Mouse (Mus musculus) lung, postnatal 36 days (tissue): ENCODE data around the gene B4galt1.

Experiments used
- DNase-seq: peaks from one replicate; pipeline ENCODE4 v3.0.0; 2022; ENCODE audit warnings: mixed read lengths

B4galt1 gene

DNA sequence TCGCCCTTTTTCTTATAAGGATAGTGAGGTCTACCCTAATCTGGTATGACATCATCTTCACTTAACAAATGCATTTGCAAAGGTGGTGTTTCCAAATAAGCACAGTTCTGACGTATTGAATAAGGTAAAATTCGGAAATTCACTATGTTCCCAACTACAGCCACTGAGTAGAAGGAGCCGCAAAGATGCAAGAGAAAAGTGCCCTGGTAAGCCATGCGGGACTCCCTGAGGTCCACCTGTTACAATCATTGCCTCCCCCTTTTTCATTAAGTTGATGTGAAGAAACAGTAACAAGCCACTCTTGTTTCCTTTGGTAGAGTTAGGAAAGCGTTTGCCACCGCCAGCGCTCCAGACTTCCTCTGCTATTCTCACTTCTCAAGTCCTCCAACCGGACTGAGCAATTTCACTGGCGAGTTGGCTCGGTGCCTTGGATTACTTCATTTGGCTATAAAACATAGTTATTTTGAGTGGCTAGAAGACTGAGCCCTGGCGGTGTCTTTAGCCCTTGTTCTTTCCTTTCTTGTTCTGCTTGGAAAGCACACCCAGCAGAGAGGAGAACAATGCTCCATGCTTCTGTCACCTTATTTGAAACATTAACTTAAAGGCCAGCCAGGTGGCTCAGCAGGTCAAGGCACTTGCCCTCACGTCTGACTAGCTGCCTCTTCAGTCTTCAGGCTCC lies 14.9 kb upstream of the B4galt1 start:
- DNase-seq: peak; percentile 94

DNA sequence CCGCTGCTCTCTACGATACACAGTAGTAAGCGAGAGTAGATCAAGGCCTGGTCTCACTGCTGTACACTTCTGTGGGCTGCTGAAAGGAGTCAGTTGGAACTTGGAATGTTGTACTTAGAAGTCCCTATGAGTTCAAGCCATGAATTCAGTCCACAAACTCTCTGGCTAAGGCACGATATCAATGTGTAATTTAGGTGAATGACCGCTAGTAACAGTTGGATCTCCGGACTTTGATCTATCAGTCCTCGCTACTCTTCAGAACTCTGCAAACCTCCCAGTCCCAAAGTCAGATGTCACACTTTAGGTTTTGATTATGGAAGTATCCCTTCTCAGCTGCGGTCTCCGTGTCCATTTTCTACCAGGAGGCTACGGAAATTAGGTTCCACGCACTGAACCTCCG lies 10.6 kb upstream of the B4galt1 start:
- DNase-seq: no peak

DNA sequence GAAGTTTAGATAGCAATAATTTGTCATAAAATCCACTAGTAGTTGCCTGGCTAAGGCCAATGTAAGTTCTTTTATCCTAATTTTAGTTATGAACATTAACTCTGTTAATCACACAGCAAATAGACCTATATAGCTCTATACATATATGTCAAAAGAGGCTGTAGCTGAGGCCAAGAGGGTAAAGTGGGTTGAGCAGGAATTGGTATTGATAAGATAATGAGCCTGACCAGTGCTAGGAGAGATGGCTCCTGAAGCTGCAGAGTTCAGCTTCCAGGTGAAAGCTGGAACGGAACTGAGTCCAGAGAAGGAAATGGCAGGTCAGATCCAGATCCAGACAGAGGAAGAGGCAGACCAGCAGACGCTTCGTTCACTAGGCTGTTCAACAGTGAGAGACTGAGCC lies 9.5 kb upstream of the B4galt1 start:
- no peak for DNase-seq

DNA sequence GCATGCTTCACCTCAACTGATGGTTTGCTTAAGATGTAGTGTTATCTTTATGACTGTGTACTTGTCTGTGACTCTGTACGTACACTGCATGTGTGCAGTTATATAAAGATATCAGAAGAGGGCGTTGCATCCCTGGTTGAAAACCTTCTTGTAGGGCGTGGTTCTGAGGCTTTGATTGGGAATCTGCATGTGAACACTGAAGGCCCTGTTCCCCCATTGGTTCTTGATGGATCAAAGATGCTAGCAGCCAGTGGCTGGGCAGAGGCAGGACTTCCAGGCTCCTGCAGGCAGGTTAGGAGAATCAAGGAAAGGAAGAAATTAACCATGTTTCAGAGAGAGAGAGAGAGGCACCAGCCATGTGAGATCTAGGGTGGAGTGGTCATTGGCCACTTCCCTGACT lies 7.3 kb upstream of the B4galt1 start:
- DNase-seq: no peak

- no peak for DNase-seq
Observed at GRCm38 (mm10) chr4:40857824-40858346, 4.1 kb upstream of the B4galt1 start.

DNA sequence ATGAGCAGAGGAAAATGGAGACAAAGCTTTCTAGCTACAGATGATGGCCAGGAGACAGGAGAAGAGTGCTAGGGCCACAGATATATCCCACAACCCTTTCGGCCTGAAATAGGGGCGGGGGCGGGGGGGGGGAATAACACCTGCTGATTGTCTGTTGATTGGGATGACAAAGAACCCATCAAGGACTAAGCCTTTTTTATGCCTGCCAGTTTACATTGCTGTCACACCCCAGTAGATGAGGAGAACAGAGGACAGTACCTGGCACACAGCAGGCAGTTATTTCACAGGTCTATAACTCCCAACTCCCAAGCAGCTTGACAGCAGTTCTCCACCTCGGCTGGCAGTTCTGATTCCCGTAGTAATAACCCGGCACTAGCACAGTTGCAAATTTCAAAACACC lies 2.8 kb upstream of the B4galt1 start:
- no peak for DNase-seq

GRCm38 (mm10) chr4:40854387-40854933 lies 655 bp upstream of the B4galt1 start:
- peak; percentile 61 for DNase-seq

DNA sequence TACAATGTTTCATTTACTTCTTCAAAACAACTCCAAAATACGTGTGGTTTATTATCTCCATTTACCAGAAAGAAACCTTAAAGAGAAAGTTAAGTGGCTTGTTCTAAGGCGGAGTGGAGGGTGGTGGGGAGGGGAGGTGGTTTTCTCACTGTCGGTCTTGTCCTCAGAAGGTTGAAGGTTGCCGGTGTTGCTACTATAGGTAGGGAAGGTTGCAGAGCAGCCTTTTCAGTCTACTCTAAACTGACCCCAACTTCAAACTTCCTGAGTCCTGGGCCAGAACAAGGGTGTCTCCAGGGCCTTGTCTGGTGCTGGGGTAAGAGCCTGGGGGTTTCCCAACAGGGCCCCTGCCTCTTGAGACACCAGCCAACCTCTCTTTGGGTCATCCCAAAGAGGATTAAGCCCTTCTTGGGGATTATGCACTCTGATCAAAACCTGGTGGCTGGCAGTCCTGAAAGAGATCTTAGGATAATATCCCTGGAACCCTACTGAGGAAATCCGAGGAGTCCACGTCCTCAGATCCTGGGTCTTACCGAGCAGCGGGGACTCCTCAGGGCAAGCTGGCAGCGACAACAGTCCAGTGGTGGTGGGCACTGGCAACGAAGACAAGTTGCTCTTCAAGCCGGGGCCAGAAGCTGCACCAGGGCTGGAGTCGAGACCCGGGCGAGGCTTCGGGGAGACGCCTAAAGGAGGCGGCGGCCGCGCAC lies 792 bp downstream of the B4galt1 start:
- DNase-seq: no peak

GRCm38 (mm10) chr4:40852249-40852781 lies 1.5 kb downstream of the B4galt1 start:
- no peak for DNase-seq

DNA sequence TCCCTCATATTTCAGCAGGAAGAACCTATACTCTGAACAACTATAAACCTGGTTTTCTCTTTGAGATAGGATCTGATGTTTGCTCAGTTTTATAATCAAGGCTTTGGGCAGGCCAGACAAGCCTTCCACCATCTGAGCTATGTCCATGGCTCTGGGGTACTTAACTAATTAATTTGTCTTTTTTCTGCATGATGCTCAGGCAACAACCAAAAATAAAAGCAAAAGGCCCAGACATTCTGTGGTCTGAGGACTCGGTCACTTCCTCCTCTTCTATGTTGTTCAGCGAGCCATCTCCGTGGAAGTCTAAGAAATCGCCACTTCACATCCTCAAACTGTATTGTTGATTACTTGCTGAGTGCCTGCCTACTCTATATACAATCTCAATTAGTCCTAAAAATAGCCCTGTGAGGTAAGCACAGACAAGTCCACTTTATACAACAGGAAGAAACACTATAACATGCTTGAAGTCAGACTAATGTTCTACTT lies 2.0 kb downstream of the B4galt1 start:
- peak; percentile 60 for DNase-seq

DNA sequence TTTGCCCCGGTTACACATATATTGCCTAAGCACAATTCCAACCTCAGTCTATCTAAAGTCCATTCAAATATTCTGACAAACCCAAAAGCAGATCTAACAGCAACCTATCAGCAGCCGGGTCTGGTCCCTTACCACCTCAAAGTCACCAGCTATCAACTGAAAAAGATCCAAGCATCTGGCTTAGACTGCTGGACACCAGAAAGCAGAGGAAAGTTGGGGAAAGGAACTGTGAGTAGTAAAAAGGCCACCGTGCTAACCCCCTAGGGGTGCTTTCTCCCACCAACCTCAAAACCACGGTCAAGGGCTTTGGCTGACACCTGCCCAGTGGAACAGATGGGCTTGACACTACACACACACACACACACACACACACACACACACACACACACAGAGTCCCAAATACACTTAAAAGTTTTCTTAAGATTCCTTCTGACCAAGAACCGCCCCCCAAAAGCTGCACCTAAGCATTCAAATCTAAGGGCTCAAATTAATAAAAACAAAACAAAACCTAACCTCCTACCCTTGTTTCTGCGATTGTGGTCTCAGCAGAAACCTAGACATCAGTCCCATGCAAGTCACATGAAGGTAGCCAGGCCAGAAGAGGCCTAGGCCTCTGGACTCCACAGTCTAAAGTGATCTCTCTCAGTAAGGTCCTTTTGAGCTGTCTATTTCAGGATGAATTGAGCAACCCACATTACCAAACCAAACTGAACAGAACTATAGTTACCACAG lies 2.6 kb downstream of the B4galt1 start:
- peak; percentile 48 for DNase-seq

DNA sequence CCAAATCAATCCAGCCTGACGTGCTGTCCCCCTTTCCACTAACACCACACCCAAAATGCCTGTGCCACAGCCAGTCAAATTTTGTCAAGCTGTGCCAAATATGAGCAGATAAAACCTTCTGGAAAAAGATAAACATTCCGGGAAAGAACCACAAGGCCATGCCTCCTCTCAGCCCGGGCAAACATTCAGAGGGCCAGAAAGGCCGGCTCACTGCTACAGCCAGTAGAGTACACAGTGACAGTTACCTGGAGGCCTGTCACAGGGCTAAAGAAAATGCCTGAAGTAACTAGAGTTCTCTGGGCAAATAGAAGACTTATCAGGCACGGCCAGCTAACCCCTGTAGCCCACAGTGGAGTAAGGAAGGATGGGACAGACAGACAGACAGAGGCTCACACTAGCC lies 3.2 kb downstream of the B4galt1 start:
- peak; percentile 67 for DNase-seq

GRCm38 (mm10) chr4:40849518-40849917 lies 4.3 kb downstream of the B4galt1 start:
- DNase-seq: no peak

DNA sequence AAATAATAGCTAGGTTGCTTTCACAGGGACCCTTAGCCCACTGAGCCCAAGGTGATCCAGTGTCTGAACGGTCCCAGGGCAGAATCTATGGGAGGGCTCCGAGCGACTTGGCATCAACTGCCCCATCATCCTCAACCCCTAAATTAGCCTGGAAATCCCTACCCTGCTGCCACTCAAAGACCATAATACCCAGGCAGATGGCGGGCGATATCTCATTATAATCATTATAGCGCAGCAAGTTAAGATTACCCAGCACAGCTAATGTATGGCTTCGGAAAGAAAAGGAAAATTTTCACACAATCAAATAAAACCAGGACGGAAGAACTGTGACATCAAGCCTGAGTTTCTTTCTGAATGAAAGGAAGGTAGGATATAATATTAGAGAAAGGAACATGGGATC lies 5.6 kb downstream of the B4galt1 start:
- no peak for DNase-seq

- peak; percentile 53 for DNase-seq
Observed at GRCm38 (mm10) chr4:40847160-40847559, 6.6 kb downstream of the B4galt1 start.

GRCm38 (mm10) chr4:40846143-40846931 lies 7.5 kb downstream of the B4galt1 start:
- DNase-seq: peak; percentile 69

- peak; percentile 95 for DNase-seq
Observed at GRCm38 (mm10) chr4:40844811-40845751, 8.7 kb downstream of the B4galt1 start.

- DNase-seq: peak; percentile 43
Observed at GRCm38 (mm10) chr4:40844251-40844721, 9.5 kb downstream of the B4galt1 start.

DNA sequence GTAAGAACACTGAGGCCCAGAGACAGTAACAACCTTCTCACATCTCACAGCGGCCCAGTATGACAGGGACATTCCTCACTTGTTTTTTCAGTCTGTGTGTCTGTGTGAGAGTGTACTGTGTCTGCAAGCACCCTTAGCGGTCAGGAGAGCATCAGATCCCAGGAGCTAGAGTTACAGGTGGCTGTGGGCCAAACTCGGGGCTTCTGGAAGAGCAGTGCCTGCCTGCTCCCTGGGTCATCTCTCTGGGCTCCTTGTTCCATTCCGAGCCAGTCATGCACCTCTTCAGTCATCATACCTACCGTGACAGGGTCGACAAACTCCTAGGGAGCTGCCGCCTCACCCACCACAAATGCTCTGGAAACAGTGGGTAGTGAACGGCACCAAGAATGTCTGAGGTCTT lies 10.1 kb downstream of the B4galt1 start:
- DNase-seq: no peak

DNA sequence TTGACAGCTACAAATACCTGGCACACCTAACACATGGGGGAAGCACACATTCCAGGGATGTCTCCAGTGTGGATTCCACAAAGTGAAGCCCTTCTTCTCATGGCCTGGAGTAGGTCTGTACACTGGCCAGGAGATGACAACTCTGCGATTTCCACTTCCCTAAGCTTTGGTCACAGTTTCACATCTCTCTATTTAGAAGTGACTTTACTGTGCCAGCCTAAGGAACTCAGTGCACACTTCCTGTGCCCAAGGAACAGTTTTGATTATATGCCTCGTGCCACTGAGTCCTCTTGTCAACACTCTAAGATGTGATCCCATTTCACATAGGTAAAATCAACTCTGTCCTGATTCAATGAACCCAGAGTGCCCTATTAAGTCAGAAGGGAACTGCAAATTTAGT lies 13.4 kb downstream of the B4galt1 start:
- DNase-seq: peak; percentile 47

GRCm38 (mm10) chr4:40839251-40839650 lies 14.6 kb downstream of the B4galt1 start:
- peak; percentile 63 for DNase-seq
